Mouse (Mus musculus) urinary bladder, postnatal 36 days (tissue): Measurements from ENCODE around the gene Grin2c.
A peak's percentile ranks its signal among the peaks of the same experiment; 100 is the strongest.

Experiments used
- DNase-seq, 2 experiments: peaks; one replicate each; pipeline ENCODE4 v3.0.0; 2022; ENCODE audit warnings: low spot score in 2 of 2, mixed read lengths in 1 of 2

Grin2c gene

DNA sequence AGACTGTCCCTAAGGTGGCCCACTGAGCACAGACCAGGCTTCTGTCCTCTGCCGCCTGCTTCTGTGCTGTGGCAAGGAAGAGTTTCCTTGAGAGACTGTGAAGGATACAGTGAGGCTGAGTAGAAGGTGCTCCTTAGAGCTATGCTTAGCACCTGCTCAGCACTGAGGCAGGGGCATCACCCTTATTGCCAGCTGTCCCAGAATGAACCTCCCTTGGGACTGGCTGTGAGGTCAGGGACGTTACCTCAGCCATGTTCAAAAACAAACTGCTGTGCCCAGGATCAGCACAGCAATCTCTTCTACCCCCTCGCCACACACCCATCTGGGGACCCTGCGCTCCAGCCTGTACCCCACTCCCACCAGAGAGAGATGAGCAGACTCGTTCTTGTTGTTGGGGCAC is 34.2 kb downstream of the Grin2c start:
- DNase-seq, result no peak

DNA sequence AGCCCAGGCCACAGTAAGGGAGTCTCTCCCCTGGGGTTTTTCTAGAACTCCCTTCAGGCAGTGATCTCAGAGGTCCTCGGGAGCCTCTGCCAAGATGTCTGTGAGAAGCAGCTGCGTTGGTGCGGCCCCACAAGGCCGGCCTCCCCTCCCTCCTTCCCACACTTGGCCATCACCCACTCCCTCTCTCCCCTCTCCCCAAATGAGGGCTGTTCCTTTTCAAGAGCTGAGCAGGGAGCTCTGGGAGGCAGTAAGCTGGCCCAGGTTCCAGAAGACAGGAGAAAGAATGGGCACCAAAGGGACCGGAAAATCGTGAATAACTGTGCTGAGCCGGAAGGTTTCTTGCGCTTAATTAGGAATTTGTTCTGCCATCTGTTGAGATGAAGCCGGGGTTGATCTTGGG is 35.1 kb downstream of the Grin2c start:
- no peak for DNase-seq

- DNase-seq, result no peak
Observed at GRCm38 (mm10) chr11:115231168-115231915, 35.7 kb downstream of the Grin2c start.

GRCm38 (mm10) chr11:115229021-115229930 is 37.8 kb downstream of the Grin2c start:
- no peak for DNase-seq

DNA sequence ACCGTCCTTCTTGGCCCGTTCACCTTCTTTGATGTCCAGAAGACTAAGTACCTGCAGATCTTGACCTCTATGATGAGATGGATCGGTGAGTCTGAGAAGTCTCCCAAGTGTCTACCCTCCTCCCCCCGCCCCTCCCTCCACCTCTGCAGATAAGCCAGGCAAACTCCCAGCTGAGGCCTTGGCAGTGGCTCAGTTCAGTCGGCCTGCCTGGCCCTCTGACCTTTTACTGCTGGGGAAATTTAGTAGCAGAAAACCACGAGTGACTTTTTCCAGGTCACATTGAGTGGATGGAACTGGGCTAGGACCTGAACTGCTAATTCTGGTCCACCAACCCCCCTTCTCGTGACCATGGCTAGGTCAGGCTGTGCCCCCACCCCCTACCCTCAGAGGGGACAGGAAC is 38.6 kb downstream of the Grin2c start:
- DNase-seq, result no peak

DNA sequence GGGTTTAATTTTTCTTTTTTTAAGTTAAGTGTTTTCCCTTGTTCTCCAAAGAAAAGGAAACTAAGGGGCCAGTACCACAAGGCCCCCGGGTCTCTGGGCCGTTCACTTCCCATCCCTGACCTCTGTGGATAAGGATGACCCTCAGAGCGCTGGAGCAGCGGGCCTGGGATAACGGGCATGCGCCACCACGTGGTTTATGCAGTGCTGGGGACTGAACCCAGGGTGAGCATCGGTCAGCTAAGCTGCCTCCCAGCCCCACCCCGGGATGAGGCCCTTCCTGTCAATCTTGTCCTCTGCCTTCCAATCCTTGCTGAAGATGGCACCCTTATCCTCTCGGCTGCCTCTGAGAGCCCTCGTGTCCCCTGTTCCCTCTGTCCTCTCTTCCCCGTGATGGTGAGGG is 39.4 kb downstream of the Grin2c start:
- no peak for DNase-seq

GRCm38 (mm10) chr11:115226811-115227491 is 40.1 kb downstream of the Grin2c start:
- no peak for DNase-seq

DNA sequence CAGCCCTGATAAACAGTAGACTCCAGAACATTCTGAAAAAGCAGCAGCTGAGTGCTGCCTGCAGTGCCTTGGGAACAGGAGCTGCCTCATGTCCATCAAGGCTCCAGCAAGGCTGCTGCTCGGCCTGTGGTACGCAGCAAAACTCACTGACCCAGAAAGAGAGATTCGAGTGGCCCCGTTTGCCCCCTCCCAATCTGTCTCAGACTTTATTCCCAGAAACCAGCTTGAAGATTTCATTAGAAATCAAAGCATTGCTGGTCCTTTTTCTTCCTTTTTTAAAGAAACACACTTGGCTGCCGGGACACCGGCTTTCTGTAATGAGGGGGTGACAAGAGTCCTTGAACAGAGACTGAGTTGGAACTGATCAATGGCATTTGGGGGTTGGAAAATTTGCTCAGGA is 41.7 kb downstream of the Grin2c start:
- DNase-seq, result no peak

DNA sequence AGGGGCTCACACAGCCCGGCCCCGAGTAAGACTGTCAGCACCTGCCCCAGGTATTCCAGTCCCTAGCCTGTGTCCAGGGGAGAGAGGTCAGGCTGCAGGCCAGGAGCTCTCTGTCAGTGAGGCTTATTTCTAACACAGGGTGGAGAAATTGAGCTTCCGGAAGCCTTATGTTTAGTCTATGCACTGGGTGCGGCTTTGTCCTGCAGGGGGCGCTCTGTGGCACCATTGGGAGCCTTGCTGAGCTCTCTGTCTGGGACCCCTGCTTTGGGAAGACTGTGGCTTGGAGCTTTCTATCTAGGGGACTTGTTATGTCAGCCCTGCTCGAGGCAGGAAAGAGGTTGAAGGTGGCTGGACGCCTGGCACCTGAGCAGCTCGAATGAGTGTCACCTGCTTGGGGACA is 42.2 kb downstream of the Grin2c start:
- no peak for DNase-seq

GRCm38 (mm10) chr11:115223877-115224276 is 43.2 kb downstream of the Grin2c start:
- DNase-seq, result no peak

- no peak for DNase-seq
Observed at GRCm38 (mm10) chr11:115223451-115223850, 43.6 kb downstream of the Grin2c start.

- DNase-seq, result no peak
Observed at GRCm38 (mm10) chr11:115222570-115222969, 44.5 kb downstream of the Grin2c start.

- no peak for DNase-seq
Observed at GRCm38 (mm10) chr11:115222077-115222476, 45.0 kb downstream of the Grin2c start.

DNA sequence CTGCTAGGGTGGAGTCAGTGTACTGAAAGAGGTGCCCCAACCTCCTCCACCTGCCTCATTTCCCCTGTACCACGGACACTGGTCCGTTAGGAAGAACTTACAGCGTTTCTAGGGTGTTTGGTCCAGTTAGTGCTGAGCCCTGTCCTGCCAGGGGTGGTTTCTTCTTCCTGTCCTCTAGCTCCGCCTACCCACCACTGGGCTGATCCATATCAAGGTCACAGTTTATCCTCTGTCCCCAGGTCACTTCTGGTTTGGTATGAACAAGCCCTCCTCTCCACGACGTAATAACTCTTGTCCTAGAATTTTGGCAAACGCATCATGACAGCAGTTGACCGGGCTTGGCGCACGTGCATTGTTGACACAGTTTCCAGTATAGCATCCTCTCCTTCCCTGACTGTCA is 47.4 kb downstream of the Grin2c start:
- DNase-seq, result no peak

GRCm38 (mm10) chr11:115219263-115219662 is 47.8 kb downstream of the Grin2c start:
- DNase-seq, result peak; percentile 40 to 69

DNA sequence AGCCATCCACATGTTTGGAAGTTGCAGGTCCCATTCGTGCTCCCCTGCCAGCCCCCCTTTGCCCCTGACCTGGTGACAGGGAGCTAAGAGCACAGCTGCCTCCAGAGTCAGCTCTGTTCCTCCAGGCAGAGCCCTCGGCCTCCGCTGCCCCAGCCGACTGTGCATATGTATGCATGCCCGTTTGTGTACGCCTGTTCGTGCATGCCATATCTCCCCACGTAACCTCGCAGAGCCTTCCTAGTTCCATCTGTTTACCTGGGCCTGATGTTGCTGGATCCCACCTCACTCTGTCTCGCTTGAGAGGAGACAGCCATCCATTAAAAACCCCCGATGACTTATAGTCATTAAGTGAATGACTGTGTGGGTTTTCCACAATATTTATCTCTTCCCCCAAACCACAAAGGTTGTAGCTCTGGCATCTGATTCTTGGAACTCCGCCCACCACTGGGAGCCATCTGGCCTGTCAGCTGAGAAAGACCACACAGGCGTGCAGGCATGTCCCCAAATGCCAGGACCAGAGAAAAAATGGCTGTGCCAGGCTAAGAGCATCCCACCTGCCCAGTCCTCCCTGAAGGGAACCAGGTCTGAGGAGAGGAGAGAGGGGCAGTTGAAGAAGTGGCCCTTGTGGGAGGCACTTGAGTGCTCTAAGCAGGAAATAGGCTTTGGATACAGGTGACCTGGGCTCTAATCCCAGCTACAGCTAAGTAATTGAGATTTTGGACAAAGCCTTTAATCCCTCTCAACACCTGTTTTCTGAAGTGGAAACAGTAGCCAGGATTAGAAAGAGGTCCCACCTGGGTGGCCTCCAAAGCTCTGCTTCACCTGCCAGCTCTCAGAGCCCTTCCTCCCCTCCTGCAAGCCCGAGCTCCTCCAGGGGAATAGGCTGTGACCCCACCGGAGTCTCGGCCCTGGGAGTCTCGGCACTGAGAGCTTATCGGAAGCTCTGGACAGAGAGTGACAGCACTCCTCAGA is 49.3 kb downstream of the Grin2c start:
- no peak for DNase-seq

DNA sequence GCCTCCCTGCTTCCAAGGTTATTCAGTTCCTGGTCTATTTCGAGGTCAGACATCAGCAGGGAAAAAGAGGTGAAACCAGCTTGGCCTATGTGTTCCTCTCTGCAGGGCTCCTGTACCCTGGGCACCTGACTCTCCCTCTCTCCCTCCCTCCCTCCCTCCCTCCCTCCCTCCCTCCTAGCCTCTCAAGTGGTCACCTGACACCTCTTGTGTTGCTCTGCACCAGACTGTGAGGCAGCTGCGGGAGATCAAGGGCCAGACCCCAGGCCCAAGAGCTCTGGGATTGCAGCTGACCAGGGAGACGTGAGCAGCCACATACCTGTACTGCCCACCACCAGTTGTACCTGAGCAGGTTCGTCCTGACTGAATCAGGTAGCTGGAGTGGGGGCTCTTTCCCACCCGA is 51.9 kb downstream of the Grin2c start:
- DNase-seq, result no peak

DNA sequence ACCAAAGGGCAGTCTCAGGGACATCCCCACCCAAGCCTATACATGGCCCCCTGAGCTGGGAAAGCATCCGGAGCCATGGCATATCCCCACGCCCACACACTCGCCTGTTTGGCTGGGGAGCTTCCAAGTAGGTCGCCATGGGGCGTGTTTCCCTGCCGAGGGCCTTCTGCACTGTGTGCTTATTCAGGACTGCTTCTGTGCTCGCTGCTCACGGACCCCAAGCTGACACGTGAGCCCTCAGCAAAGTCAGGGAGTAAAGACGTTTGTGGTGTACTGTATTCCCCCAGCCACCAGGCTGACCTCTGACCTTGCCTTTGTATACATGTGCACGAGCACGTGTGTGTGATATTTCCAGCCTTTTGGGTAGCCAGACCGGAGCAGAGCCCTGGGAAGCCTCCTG is 54.9 kb downstream of the Grin2c start:
- DNase-seq, result no peak

- no peak for DNase-seq
Observed at GRCm38 (mm10) chr11:115209958-115210357, 57.1 kb downstream of the Grin2c start.

- DNase-seq, result peak in 1 of 2 experiments; percentile 22
Observed at GRCm38 (mm10) chr11:115208776-115209732, 58.0 kb downstream of the Grin2c start.
